Mouse (Mus musculus): Measurements from ENCODE around the gene Alcam.

GRCm38 (mm10) chr16:52450245-52451100, 3.4 kb downstream of the Alcam start:
- no peak for TF ChIP-seq POLR2A (IDR thresholded peaks at IDR 0.05; ENCODE audit: borderline replicate concordance, low read depth, low read length)
- peak; percentile 42; the same call in 1 of the 2 replicates for TF ChIP-seq CTCF (IDR thresholded peaks at IDR 0.05; ENCODE audit: low read depth, low read length)
